Mouse (Mus musculus): ENCODE results near the gene Pkig.

DNA sequence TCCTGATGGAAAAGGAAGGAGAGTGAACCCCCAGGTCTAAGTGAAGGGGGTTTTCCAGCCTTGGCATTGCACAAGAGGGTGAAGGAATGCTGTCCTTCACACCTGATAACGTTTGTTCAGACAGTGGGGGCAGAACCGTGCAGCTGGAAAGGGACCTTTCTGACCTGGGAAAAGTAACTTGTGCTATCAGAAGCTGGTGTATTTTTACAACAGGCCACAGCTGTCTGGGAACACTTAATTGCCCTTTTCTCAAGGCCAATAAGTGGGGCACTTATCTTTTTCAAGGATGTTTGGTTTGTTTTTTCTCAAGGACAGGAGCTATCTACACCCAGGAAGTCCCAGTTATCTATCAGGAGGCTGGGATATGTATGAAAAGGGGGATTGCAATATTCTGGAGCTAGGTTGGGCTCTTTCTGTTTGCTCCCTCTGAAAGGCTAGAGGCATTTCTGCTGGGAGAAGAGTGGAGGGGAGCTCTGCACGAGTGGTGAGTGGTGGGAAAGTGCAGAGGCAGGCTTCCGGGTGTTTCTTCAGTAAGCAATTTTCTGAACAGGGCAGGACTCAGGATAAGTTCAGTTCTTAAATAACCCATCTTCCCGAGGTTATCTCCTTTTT is 20.4 kb upstream of the Pkig start:
- TF ChIP-seq CTCF (IDR thresholded peaks at IDR 0.05) (no peak), POLR2A (IDR thresholded peaks at IDR 0.05; ENCODE audit: insufficient read depth, low read depth, low read length) (no peak)
